Mouse (Mus musculus) limb, embryonic 15.5 days (tissue): ENCODE data around the gene Atp8a1. TPM values are rescaled to one million over a fixed set of nuclear protein-coding genes. Genes with fewer than 3 reads are reported as not detected.
"Not testable (repeated sequence)": the region's sequence is repeated elsewhere in the genome, so short reads cannot be mapped to it uniquely, and the experiment has no call there.

ENCODE experiments used
- ATAC-seq: fragments of 200-750 bp; cut with Nextera tagmentation; 2 replicates; pipeline ENCODE4 v1.8.0; 2017; ENCODE audit warnings: low read depth, moderate TSS enrichment; ENCODE audit not compliant: insufficient number of reproducible peaks, low FRiP score, low TSS enrichment
- H3K27ac ChIP-seq: fragments of 300-500 bp; sonication (generic); 2 replicates; pipeline ENCODE4 v1.5.1; 2015; ENCODE audit warnings: moderate library complexity, mild to moderate bottlenecking, inconsistent platforms
- H3K27me3 ChIP-seq: fragments of 300-500 bp; sonication (generic); 2 replicates; pipeline ENCODE4 v1.6.1; 2015; ENCODE audit warnings: inconsistent platforms
- H3K36me3 ChIP-seq: fragments of 300-500 bp; sonication (generic); 2 replicates; pipeline ENCODE4 v1.6.1; 2015; ENCODE audit warnings: inconsistent platforms
- H3K4me1 ChIP-seq: fragments of 300-500 bp; sonication (generic); 2 replicates; pipeline ENCODE4 v1.6.1; 2015; ENCODE audit warnings: inconsistent platforms
- H3K4me2 ChIP-seq: fragments of 300-500 bp; sonication (generic); 2 replicates; pipeline ENCODE4 v1.6.1; 2015; ENCODE audit warnings: mild to moderate bottlenecking, inconsistent platforms
- H3K4me3 ChIP-seq: fragments of 300-500 bp; sonication (generic); 2 replicates; pipeline ENCODE4 v1.5.1; 2015; ENCODE audit warnings: mild to moderate bottlenecking, inconsistent platforms
- H3K9ac ChIP-seq: fragments of 300-500 bp; sonication (generic); 2 replicates; pipeline ENCODE4 v1.6.1; 2015; ENCODE audit warnings: inconsistent platforms
- H3K9me3 ChIP-seq: fragments of 300-500 bp; sonication (generic); 2 replicates; pipeline ENCODE4 v1.6.1; 2016; ENCODE audit warnings: inconsistent platforms
- WGBS: fragments of 180-500 bp; shearing (Covaris S2); methylation state at CpG from one replicate; pipeline ENCODE4 v1.1.7; 2015; 5-methylcytosine and 5-hydroxymethylcytosine counted together
- polyA plus RNA-seq: library from polyadenylated mRNA; unstranded; fragments of >200 nt; fragmentation: Nextera tagmentation; extraction: Ambion mirVana; gene quantifications from 2 replicates; pipeline ENCODE4 v1.2.1, GENCODE M21; 2015

Atp8a1 gene
- polyA plus RNA-seq, 1 experiment from 2014 or later: 6.5 TPM

DNA sequence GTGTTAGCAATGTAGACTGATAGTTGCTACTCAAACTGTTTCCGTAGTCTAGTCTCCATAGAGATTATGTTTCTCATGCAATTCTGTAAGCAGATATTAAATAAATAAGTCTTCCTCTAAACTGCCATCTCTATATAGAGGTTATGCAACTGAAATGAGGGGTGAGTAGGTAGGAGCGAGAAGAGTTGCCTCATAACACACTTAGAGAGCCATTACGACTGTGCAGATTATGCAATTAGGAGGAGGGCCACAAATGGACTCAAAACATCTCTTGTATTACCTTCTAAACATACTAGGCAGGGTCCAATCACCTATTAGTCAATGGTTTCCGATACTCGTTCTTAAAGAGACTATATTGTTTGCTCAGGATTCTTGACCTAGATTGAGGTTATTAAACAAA lies 23.5 kb downstream of the Atp8a1 start:
- ATAC-seq: no peak

DNA sequence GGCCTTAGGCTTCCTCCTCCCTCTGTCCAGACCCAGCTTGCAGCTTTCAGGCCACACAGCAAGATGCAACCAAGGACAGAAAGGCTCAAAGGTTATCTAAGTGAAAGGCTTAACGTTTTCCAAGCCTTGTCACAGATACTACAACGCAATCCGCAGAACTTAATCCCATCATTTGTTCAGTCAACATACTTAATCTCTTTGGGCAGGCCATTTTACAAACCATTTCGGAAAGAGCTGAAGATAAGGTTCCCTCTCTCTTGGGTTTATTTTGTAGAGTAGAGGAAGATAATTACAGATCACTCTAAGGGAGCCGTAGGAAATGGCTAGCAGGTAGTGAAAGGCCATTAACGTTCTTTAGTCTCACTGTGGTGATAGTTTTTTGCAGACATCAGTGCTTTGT lies 24.6 kb downstream of the Atp8a1 start:
- H3K9ac ChIP-seq: no peak overlapping the region
- no peak for ATAC-seq
- no peak overlapping the region for H3K4me2 ChIP-seq
- H3K27ac ChIP-seq: no peak overlapping the region
- no peaks in the 10 kb centered on the region for H3K4me1 ChIP-seq
- no peaks in the 10 kb centered on the region for H3K36me3 ChIP-seq
- H3K27me3 ChIP-seq: no peaks in the 10 kb centered on the region
- no peak overlapping the region for H3K4me3 ChIP-seq
- no peaks in the 10 kb centered on the region for H3K9me3 ChIP-seq
- 71% methylated on average over 6 of the region's 6 CpGs for WGBS

More for the DNA sequence above, 23.5 kb downstream of the Atp8a1 start:
- H3K9ac ChIP-seq: no peak overlapping the region
- no peaks in the 10 kb centered on the region for H3K36me3 ChIP-seq
- no peaks in the 10 kb centered on the region for H3K4me1 ChIP-seq
- no peaks in the 10 kb centered on the region for H3K9me3 ChIP-seq
- WGBS: 64% methylated on average over 5 of the region's 5 CpGs
- H3K27me3 ChIP-seq: no peaks in the 10 kb centered on the region
- no peak overlapping the region for H3K4me2 ChIP-seq
- H3K27ac ChIP-seq: no peak overlapping the region
- no peak overlapping the region for H3K4me3 ChIP-seq

DNA sequence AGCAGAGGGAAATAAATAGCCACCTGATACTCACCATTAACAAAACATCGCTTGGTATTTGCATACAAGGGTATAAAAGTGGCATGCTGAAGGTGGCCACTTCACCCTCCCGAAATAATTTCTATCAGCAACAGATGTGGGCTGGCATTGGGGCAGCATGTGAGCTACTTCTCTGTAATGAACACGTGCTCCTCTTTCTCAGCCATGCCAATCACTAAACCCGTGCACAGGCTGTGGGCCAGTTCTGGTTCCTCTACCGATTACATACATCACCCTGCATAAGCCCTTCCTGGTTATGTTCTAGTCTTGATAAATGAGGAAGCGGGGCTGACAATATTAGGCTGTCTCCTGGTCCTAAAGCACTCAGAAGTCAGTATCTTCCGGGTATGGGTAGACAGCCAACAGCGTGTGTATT lies 25.2 kb downstream of the Atp8a1 start:
- no peak overlapping the region for H3K9ac ChIP-seq
- no peak overlapping the region for H3K27ac ChIP-seq
- no peaks in the 10 kb centered on the region for H3K36me3 ChIP-seq
- 80% methylated on average over 8 of the region's 8 CpGs for WGBS
- H3K4me3 ChIP-seq: no peak overlapping the region
- no peaks in the 10 kb centered on the region for H3K4me1 ChIP-seq
- ATAC-seq: no peak
- H3K4me2 ChIP-seq: no peak overlapping the region
- no peaks in the 10 kb centered on the region for H3K9me3 ChIP-seq
- no peaks in the 10 kb centered on the region for H3K27me3 ChIP-seq

GRCm38 (mm10) chr5:67821185-67821584 lies 26.0 kb downstream of the Atp8a1 start:
- H3K9ac ChIP-seq: no peak overlapping the region
- no peak for ATAC-seq
- H3K4me1 ChIP-seq: no peaks in the 10 kb centered on the region
- H3K4me3 ChIP-seq: no peak overlapping the region
- H3K27ac ChIP-seq: no peak overlapping the region
- no peaks in the 10 kb centered on the region for H3K27me3 ChIP-seq
- no peaks in the 10 kb centered on the region for H3K9me3 ChIP-seq
- H3K36me3 ChIP-seq: no peaks in the 10 kb centered on the region
- WGBS: 94% methylated on average over 2 of the region's 2 CpGs
- H3K4me2 ChIP-seq: no peak overlapping the region

GRCm38 (mm10) chr5:67819451-67819850 lies 27.8 kb downstream of the Atp8a1 start:
- no peaks in the 10 kb centered on the region for H3K4me1 ChIP-seq
- ATAC-seq: no peak
- no peaks in the 10 kb centered on the region for H3K27me3 ChIP-seq
- WGBS: 70% methylated on average over 5 of the region's 5 CpGs
- H3K9me3 ChIP-seq: no peaks in the 10 kb centered on the region
- no peak overlapping the region for H3K9ac ChIP-seq
- H3K36me3 ChIP-seq: no peaks in the 10 kb centered on the region
- H3K4me3 ChIP-seq: no peak overlapping the region
- no peak overlapping the region for H3K4me2 ChIP-seq
- H3K27ac ChIP-seq: no peak overlapping the region

DNA sequence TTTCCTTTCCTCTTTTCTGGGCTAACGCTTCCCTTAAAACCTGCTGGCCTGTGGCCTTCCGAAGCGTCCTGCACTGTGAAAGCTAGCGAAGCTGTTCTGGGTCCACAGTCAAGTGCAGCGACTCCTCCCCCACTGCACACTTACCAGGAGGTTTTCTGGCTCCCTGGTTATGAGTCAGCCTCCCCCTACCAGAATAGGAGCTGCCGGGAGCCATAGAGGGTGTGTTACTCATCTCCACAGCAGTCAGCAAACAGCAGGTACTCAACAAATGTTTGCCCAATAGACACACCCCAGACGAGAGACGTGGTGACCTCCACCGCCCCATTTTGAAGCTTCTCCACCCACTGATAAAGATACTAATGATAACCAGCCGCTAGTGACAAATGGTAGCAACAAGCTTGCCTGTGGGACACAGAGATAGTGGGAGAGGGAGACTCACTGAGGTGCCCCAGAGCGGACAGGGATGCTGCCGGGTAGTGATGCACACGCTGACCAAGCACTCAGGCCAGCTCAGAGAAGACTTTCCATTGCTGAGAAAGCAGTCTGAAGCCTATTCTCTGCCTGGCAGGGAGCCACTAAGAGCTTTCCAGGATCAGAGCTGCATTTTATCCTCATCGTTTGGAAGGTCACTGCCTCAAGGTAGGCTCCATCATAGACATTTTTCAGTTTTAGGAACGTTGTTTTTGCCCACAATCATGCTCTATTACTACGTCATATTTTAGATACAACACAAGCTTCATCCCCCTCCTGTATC lies 31.5 kb downstream of the Atp8a1 start:
- no peaks in the 10 kb centered on the region for H3K36me3 ChIP-seq
- 57% methylated on average over 16 of the region's 16 CpGs for WGBS
- H3K27ac ChIP-seq: no peak overlapping the region
- H3K27me3 ChIP-seq: no peaks in the 10 kb centered on the region
- H3K9me3 ChIP-seq: no peaks in the 10 kb centered on the region
- H3K4me2 ChIP-seq: no peak overlapping the region
- H3K9ac ChIP-seq: no peak overlapping the region
- H3K4me1 ChIP-seq: no peaks in the 10 kb centered on the region
- no peak overlapping the region for H3K4me3 ChIP-seq
- ATAC-seq: no peak

- WGBS: 78% methylated on average over 8 of the region's 8 CpGs
- not testable (repeated sequence) for H3K9ac ChIP-seq, H3K9me3 ChIP-seq
These were observed 32.2 kb downstream of the Atp8a1 start for GRCm38 (mm10) chr5:67815060-67815459.

DNA sequence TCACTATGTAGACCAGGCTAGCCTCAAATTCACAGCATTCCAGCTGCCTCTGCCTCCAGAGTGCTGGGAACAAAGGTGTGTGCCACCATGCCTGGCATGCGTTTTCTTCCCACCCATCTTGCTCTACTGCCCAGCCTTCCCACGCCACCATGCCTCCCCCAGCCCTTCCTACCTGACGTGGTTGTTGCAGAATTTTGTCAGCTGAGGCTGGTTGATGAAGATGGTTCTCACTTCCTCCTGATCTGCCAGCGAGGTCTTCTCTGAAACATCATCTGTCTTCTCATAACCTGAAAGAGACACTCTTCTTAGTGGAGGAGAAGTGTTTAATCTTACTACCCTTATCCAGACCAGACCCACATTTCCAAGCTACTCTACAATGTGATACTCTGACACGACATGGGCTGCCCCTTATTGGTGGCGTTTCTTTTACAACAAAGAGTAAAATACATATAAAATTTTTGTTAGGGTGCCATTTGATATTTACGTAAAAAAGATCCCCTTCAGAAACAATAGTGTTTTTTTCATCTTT lies 32.7 kb downstream of the Atp8a1 start:
- no peaks in the 10 kb centered on the region for H3K36me3 ChIP-seq
- 78% methylated on average over 7 of the region's 7 CpGs for WGBS
- ATAC-seq: no peak

More at GRCm38 (mm10) chr5:67815060-67815459, 32.2 kb downstream of the Atp8a1 start:
- not testable (repeated sequence) for H3K27me3 ChIP-seq, ATAC-seq, H3K4me1 ChIP-seq, H3K4me2 ChIP-seq, H3K27ac ChIP-seq, H3K4me3 ChIP-seq, H3K36me3 ChIP-seq

DNA sequence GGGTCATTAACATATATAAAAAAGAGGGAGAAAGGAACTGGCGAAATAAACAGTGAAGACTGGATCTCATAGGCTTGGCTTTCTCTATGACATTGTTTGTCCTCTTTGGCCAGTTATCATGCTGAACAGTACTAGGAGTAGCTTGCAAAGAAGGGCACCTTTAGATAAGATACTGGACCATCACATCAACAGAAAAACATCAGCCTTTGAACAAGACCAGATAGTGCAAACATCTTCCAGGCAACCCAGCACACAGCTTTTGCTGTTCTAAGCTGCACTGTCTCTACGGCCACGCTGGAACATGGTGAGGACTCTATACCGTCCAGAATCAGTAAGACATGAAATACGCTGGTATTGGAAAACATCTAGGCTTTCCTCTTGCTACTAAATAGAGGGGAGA lies 33.9 kb downstream of the Atp8a1 start:
- no peak for ATAC-seq
- Histone ChIP-seq H3K4me1 (no peaks in the 10 kb centered on the region), H3K9me3 (no peaks in the 10 kb centered on the region), H3K27ac (no peak overlapping the region), H3K9ac (no peak overlapping the region), H3K27me3 (no peaks in the 10 kb centered on the region), H3K36me3 (no peaks in the 10 kb centered on the region), H3K4me2 (no peak overlapping the region), H3K4me3 (no peak overlapping the region)
- 92% methylated on average over 5 of the region's 5 CpGs for WGBS

More for the DNA sequence above, 32.7 kb downstream of the Atp8a1 start:
- no peaks in the 10 kb centered on the region for H3K9me3 ChIP-seq
- H3K4me2 ChIP-seq: no peak overlapping the region
- no peaks in the 10 kb centered on the region for H3K4me1 ChIP-seq
- H3K27ac ChIP-seq: no peak overlapping the region
- H3K4me3 ChIP-seq: no peak overlapping the region
- H3K27me3 ChIP-seq: no peaks in the 10 kb centered on the region
- H3K9ac ChIP-seq: no peak overlapping the region

- H3K9me3 ChIP-seq: no peaks in the 10 kb centered on the region
- no peak overlapping the region for H3K9ac ChIP-seq
- no peaks in the 10 kb centered on the region for H3K36me3 ChIP-seq
- no peak for ATAC-seq
- no peaks in the 10 kb centered on the region for H3K27me3 ChIP-seq
- H3K27ac ChIP-seq: no peak overlapping the region
- H3K4me3 ChIP-seq: no peak overlapping the region
- 81% methylated on average over 17 of the region's 17 CpGs for WGBS
- no peak overlapping the region for H3K4me2 ChIP-seq
- H3K4me1 ChIP-seq: 0 out of 2 replicates have a peak, but pooled peaks cover 3% of the 10 kb centered on the region
These were observed 44.8 kb downstream of the Atp8a1 start for GRCm38 (mm10) chr5:67802174-67803030.

DNA sequence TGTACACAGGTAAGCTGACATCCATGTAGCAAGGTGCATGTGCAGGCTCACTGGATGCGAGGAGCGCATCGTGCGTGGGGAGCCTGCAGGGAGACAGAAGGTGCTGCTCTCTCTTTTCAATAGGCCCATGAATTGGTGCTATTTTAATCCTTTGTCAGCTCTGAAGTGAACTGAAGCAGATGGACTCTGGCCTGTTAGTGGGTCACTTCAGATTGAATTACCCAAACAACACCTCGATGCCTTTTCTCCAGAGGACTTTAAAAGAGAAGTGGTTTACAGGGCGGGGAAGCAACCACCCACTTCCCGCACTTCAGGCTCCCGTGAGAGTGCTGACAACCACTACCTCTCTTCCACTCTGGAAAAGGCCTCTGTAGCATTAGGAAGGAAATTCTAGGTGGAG lies 46.4 kb downstream of the Atp8a1 start:
- Histone ChIP-seq H3K36me3 (no peaks in the 10 kb centered on the region), H3K9me3 (no peaks in the 10 kb centered on the region), H3K4me3 (no peak overlapping the region), H3K4me2 (no peak overlapping the region), H3K27me3 (no peaks in the 10 kb centered on the region), H3K27ac (no peak overlapping the region), H3K9ac (no peak overlapping the region), H3K4me1 (peaks cover 8% of the 10 kb centered on the region; the same call in 1 of the 2 replicates)
- WGBS: 63% methylated on average over 8 of the region's 8 CpGs
- ATAC-seq: no peak

GRCm38 (mm10) chr5:67799785-67800184 lies 47.4 kb downstream of the Atp8a1 start:
- Histone ChIP-seq H3K9ac (no peak overlapping the region), H3K4me2 (no peak overlapping the region), H3K27ac (no peak overlapping the region), H3K4me1 (peaks cover 8% of the 10 kb centered on the region; the same call in 1 of the 2 replicates), H3K27me3 (no peaks in the 10 kb centered on the region), H3K4me3 (no peak overlapping the region), H3K9me3 (no peaks in the 10 kb centered on the region), H3K36me3 (no peaks in the 10 kb centered on the region)
- no peak for ATAC-seq
- 83% methylated on average over 7 of the region's 7 CpGs for WGBS
